Mouse (Mus musculus) mature B cell (primary cell): ENCODE data around the gene Elovl4.

Experiments used
- in situ Hi-C: fragments of 300-500 bp; cut with MboI; formaldehyde crosslinking; loops from 2 replicates; pipeline ENCODE4 v1.14.3; 2019

The Elovl4 gene

GRCm38 (mm10) chr9:83805977-83806815 lies at the start of gene Elovl4:
TSS of gene Elovl4 (minus strand) at chr9:83806277.
- in situ Hi-C loops, result no loop called here

- in situ Hi-C loops, result no loop called here
Measured at GRCm38 (mm10) chr9:83852464-83852863, 46.4 kb upstream of the Elovl4 start.

GRCm38 (mm10) chr9:83834748-83835313 lies 28.8 kb upstream of the Elovl4 start:
- in situ Hi-C loops, result no loop called here

- in situ Hi-C loops, result no loop called here
Measured at GRCm38 (mm10) chr9:83833811-83834747, 28.0 kb upstream of the Elovl4 start, which contains the start of gene Ttk. TSS of gene Ttk (plus strand) at chr9:83834689.

- in situ Hi-C loops, result no loop called here
Measured at GRCm38 (mm10) chr9:83831152-83831551, 25.1 kb upstream of the Elovl4 start.

GRCm38 (mm10) chr9:83829896-83830295 lies 23.8 kb upstream of the Elovl4 start:
- in situ Hi-C loops, result no loop called here

- in situ Hi-C loops, result no loop called here
Measured at GRCm38 (mm10) chr9:83822925-83823324, 16.8 kb upstream of the Elovl4 start.

GRCm38 (mm10) chr9:83820976-83821375 lies 14.9 kb upstream of the Elovl4 start:
- in situ Hi-C loops, result no loop called here

- in situ Hi-C loops, result loop anchor here (10.0 kb wide), 1 partner anchor 86 kb away; no protein-coding TSS in a partner anchor
Measured at GRCm38 (mm10) chr9:83819188-83819587, 13.1 kb upstream of the Elovl4 start.

- in situ Hi-C loops, result no loop called here
Measured at GRCm38 (mm10) chr9:83807562-83807961, 1.5 kb upstream of the Elovl4 start.

- in situ Hi-C loops, result no loop called here
Measured at GRCm38 (mm10) chr9:83805164-83805976, 707 bp downstream of the Elovl4 start.

GRCm38 (mm10) chr9:83804341-83804740 lies 1.7 kb downstream of the Elovl4 start:
- in situ Hi-C loops, result no loop called here

- in situ Hi-C loops, result no loop called here
Measured at GRCm38 (mm10) chr9:83797898-83798297, 8.2 kb downstream of the Elovl4 start.

- in situ Hi-C loops, result no loop called here
Measured at GRCm38 (mm10) chr9:83796875-83797274, 9.2 kb downstream of the Elovl4 start.

- in situ Hi-C loops, result no loop called here
Measured at GRCm38 (mm10) chr9:83789326-83789725, 16.8 kb downstream of the Elovl4 start.

- in situ Hi-C loops, result no loop called here
Measured at GRCm38 (mm10) chr9:83785501-83785900, 20.6 kb downstream of the Elovl4 start.

GRCm38 (mm10) chr9:83778317-83778960 lies 27.6 kb downstream of the Elovl4 start:
- in situ Hi-C loops, result no loop called here

- in situ Hi-C loops, result no loop called here
Measured at GRCm38 (mm10) chr9:83761318-83761717, 44.8 kb downstream of the Elovl4 start.

GRCm38 (mm10) chr9:83731877-83732276 lies 74.2 kb downstream of the Elovl4 start:
- in situ Hi-C loops, result no loop called here

GRCm38 (mm10) chr9:83730836-83731235 lies 75.2 kb downstream of the Elovl4 start:
- in situ Hi-C loops, result no loop called here
